Mouse (Mus musculus): Measurements from ENCODE around the gene Osmr. TPM values are rescaled to one million over a fixed set of nuclear protein-coding genes. Genes with fewer than 3 reads are reported as not detected.

The Osmr gene
- 2.6 and 3.5 TPM in 2 replicates for polyA plus RNA-seq (2012; rRNA removed)

GRCm38 (mm10) chr15:6874601-6875019 lies at the start of gene Osmr:
Gene Osmr, minus strand, starts transcription at chr15:6874969.

Other genes starting within 250 kb of the Osmr start
- 17.2 and 17.5 TPM in 2 replicates for gene Rictor, start 166.6 kb downstream of the Osmr start, polyA plus RNA-seq (2012; rRNA removed)
- gene Lifr, start 215.6 kb upstream of the Osmr start, polyA plus RNA-seq (2012; rRNA removed), result 9.5 and 10.8 TPM in 2 replicates